Mouse (Mus musculus): Measurements from ENCODE around the gene Bloc1s1. TPM values are rescaled to one million over a fixed set of nuclear protein-coding genes. Genes with fewer than 3 reads are reported as not detected.

Gene Bloc1s1
- polyA plus RNA-seq, 1 experiment from 2014 or later = 196 TPM

GRCm38 (mm10) chr10:128870341-128870740 is 53.5 kb downstream of the Bloc1s1 start:
- H3K36me3 ChIP-seq (replicated peaks; ENCODE audit: control insufficient read depth, insufficient read depth, low read depth, low read length) = peaks cover 2% of the 10 kb centered on the region; the same call in 1 of the 2 replicates
- no peak overlapping the region for H3K9ac ChIP-seq (replicated peaks; ENCODE audit: low read length)
- no peaks in the 10 kb centered on the region for H3K9me3 ChIP-seq (replicated peaks; ENCODE audit: control insufficient read depth, low read length)
- no peak overlapping the region for H3K27ac ChIP-seq (replicated peaks; ENCODE audit: low read depth, low read length)
- no peaks in the 10 kb centered on the region for H3K27me3 ChIP-seq (ENCODE audit: control insufficient read depth, insufficient read depth, low read length)
- H3K4me2 ChIP-seq (ENCODE audit: low read depth, low read length) = no peak overlapping the region
- no peaks in the 10 kb centered on the region for H3K4me1 ChIP-seq (ENCODE audit: control insufficient read depth, insufficient read depth, low read length)
- ATAC-seq (replicated peaks; ENCODE audit: insufficient number of reproducible peaks, low FRiP score, low TSS enrichment, low read depth) (no peak), DNase-seq (ENCODE audit: low spot score) (no peak)
- no peak overlapping the region for H3K4me3 ChIP-seq (ENCODE audit: low read depth, low read length)
- WGBS = 80% methylated on average over 3 of the region's 3 CpGs

Other genes starting within 250 kb of the Bloc1s1 start
- gene Suox, start 250.0 kb downstream of the Bloc1s1 start, polyA plus RNA-seq (2014; fragmentation: Nextera tagmentation; extraction: Ambion mirVana) = 12.2 and 15.1 TPM in 2 replicates
- 71.6 and 74.3 TPM in 2 replicates for gene Rab5b, start 227.8 kb downstream of the Bloc1s1 start, polyA plus RNA-seq (2014; fragmentation: Nextera tagmentation; extraction: Ambion mirVana)
- 28.7 and 68.1 TPM in 2 replicates for gene Pmel, start 219.8 kb downstream of the Bloc1s1 start, polyA plus RNA-seq (2014; fragmentation: Nextera tagmentation; extraction: Ambion mirVana)
- gene Cdk2, start 219.0 kb downstream of the Bloc1s1 start, polyA plus RNA-seq (2014; fragmentation: Nextera tagmentation; extraction: Ambion mirVana) = 135 and 146 TPM in 2 replicates
- gene Dgka, start 179.2 kb downstream of the Bloc1s1 start, polyA plus RNA-seq (2014; fragmentation: Nextera tagmentation; extraction: Ambion mirVana) = 5.9 and 8.0 TPM in 2 replicates
- 45.9 TPM in 2 replicates for gene Pym1, start 176.1 kb downstream of the Bloc1s1 start, polyA plus RNA-seq (2014; fragmentation: Nextera tagmentation; extraction: Ambion mirVana)
- gene Mmp19, start 133.1 kb downstream of the Bloc1s1 start, polyA plus RNA-seq (2014; fragmentation: Nextera tagmentation; extraction: Ambion mirVana) = 0.21 and 0.24 TPM in 2 replicates
- gene Dnajc14, start 120.0 kb downstream of the Bloc1s1 start, polyA plus RNA-seq (2014; fragmentation: Nextera tagmentation; extraction: Ambion mirVana) = 33.8 and 35.0 TPM in 2 replicates
- 14.2 and 14.8 TPM in 2 replicates for gene Tmem198b, start 119.7 kb downstream of the Bloc1s1 start, polyA plus RNA-seq (2014; fragmentation: Nextera tagmentation; extraction: Ambion mirVana)
- 279 and 318 TPM in 2 replicates for gene Sarnp, start 106.7 kb downstream of the Bloc1s1 start, polyA plus RNA-seq (2014; fragmentation: Nextera tagmentation; extraction: Ambion mirVana)
- 47.7 and 48.0 TPM in 2 replicates for gene Ormdl2, start 102.4 kb downstream of the Bloc1s1 start, polyA plus RNA-seq (2014; fragmentation: Nextera tagmentation; extraction: Ambion mirVana)
- gene Gdf11, start 32.3 kb downstream of the Bloc1s1 start, polyA plus RNA-seq (2014; fragmentation: Nextera tagmentation; extraction: Ambion mirVana) = 10.5 and 10.9 TPM in 2 replicates
- 324 and 334 TPM in 2 replicates for gene Cd63, start 23.0 kb downstream of the Bloc1s1 start, polyA plus RNA-seq (2014; fragmentation: Nextera tagmentation; extraction: Ambion mirVana)
- 9.2 and 11.4 TPM in 2 replicates for gene Rdh5, start 1.1 kb downstream of the Bloc1s1 start, polyA plus RNA-seq (2014; fragmentation: Nextera tagmentation; extraction: Ambion mirVana)
- gene Itga7, start 9.8 kb upstream of the Bloc1s1 start, polyA plus RNA-seq (2014; fragmentation: Nextera tagmentation; extraction: Ambion mirVana) = 2.3 and 2.7 TPM in 2 replicates
- gene Mettl7b, start 37.0 kb upstream of the Bloc1s1 start, polyA plus RNA-seq (2014; fragmentation: Nextera tagmentation; extraction: Ambion mirVana) = not detected in 2 replicates
- gene Olfr9, start 65.4 kb upstream of the Bloc1s1 start, polyA plus RNA-seq (2014; fragmentation: Nextera tagmentation; extraction: Ambion mirVana) = not detected in 2 replicates
- not detected in 2 replicates for gene Olfr763, start 86.8 kb upstream of the Bloc1s1 start, polyA plus RNA-seq (2014; fragmentation: Nextera tagmentation; extraction: Ambion mirVana)
- not detected in 2 replicates for gene Olfr764-ps1, start 115.9 kb upstream of the Bloc1s1 start, polyA plus RNA-seq (2014; fragmentation: Nextera tagmentation; extraction: Ambion mirVana)
- gene Olfr765, start 126.0 kb upstream of the Bloc1s1 start, polyA plus RNA-seq (2014; fragmentation: Nextera tagmentation; extraction: Ambion mirVana) = not detected in 2 replicates
- gene Olfr766-ps1, start 144.9 kb upstream of the Bloc1s1 start, polyA plus RNA-seq (2014; fragmentation: Nextera tagmentation; extraction: Ambion mirVana) = not detected in 2 replicates
- not detected in 2 replicates for gene Olfr767, start 158.9 kb upstream of the Bloc1s1 start, polyA plus RNA-seq (2014; fragmentation: Nextera tagmentation; extraction: Ambion mirVana)
- gene Olfr768, start 175.3 kb upstream of the Bloc1s1 start, polyA plus RNA-seq (2014; fragmentation: Nextera tagmentation; extraction: Ambion mirVana) = not detected in 2 replicates
- not detected in 2 replicates for gene Olfr769, start 193.8 kb upstream of the Bloc1s1 start, polyA plus RNA-seq (2014; fragmentation: Nextera tagmentation; extraction: Ambion mirVana)
- gene Olfr770, start 215.0 kb upstream of the Bloc1s1 start, polyA plus RNA-seq (2014; fragmentation: Nextera tagmentation; extraction: Ambion mirVana) = not detected in 2 replicates
- not detected in 2 replicates for gene Olfr771, start 240.7 kb upstream of the Bloc1s1 start, polyA plus RNA-seq (2014; fragmentation: Nextera tagmentation; extraction: Ambion mirVana)